Mouse (Mus musculus): Measurements from ENCODE around the gene Gzmc.

DNA sequence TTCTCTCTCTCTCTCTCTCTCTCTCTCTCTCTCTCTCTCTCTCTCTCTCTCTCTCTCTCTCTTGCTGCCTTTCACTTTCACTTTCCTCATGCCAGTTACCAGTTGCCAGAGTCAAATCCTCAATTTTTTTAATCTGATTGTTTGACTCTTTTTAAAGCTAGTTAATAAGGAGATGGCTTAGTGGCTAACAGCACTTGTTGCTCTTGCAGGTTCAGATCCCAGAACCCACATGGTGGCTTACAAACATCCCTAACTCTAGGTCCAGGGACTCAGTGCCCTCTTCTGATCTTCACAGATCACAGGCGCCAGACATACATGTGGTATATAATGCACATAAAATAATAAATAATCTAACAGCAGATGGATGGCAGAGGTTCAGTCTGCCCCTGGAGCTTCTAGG, 49.4 kb upstream of the Gzmc start:
- no peak for TF ChIP-seq POLR2A (IDR thresholded peaks at IDR 0.05; ENCODE audit: extremely low read depth, insufficient read depth, low read length)
- TF ChIP-seq CTCF (IDR thresholded peaks at IDR 0.05; ENCODE audit: low read depth, low read length), result no peak
